Mouse (Mus musculus) stomach, embryonic 14.5 days (tissue): ENCODE results near the gene Sowahc. TPM values are rescaled to one million over a fixed set of nuclear protein-coding genes. Genes with fewer than 3 reads are reported as not detected.

ENCODE experiments used
- ATAC-seq: fragments of 200-750 bp; cut with Nextera tagmentation; 2 replicates; pipeline ENCODE4 v1.8.0; 2017; ENCODE audit warnings: low read depth, moderate TSS enrichment; ENCODE audit not compliant: insufficient number of reproducible peaks, insufficient read depth, low FRiP score
- H3K27ac ChIP-seq: fragments of 300-500 bp; sonication (generic); 2 replicates; pipeline ENCODE4 v1.5.1; 2014; ENCODE audit warnings: mild to moderate bottlenecking, low read length, moderate library complexity, mixed read lengths
- H3K27me3 ChIP-seq: fragments of 300-500 bp; sonication (generic); 2 replicates; pipeline ENCODE4 v1.6.1; 2014; ENCODE audit warnings: low read length, control low read depth, mixed read lengths; ENCODE audit not compliant: control insufficient read depth, insufficient read depth
- H3K36me3 ChIP-seq: fragments of 300-500 bp; sonication (generic); 2 replicates; pipeline ENCODE4 v1.6.1; 2014; ENCODE audit warnings: mild to moderate bottlenecking, control low read depth, low read length, moderate library complexity, mixed read lengths; ENCODE audit not compliant: control insufficient read depth, insufficient read depth
- H3K4me1 ChIP-seq: fragments of 300-500 bp; sonication (generic); 2 replicates; pipeline ENCODE4 v1.6.1; 2014; ENCODE audit warnings: low read length, control low read depth, mixed read lengths; ENCODE audit not compliant: control insufficient read depth, insufficient read depth
- H3K4me2 ChIP-seq: fragments of 300-500 bp; sonication (generic); replicated peaks from 2 replicates; pipeline ENCODE4 v1.6.1; 2014; ENCODE audit warnings: low read depth, low read length, control low read depth
- H3K4me3 ChIP-seq: fragments of 300-500 bp; sonication (generic); 2 replicates; pipeline ENCODE4 v1.5.1; 2014; ENCODE audit warnings: low read depth, low read length, control low read depth
- H3K9ac ChIP-seq: fragments of 300-500 bp; sonication (generic); replicated peaks from 2 replicates; pipeline ENCODE4 v1.6.1; 2014; ENCODE audit warnings: low read depth, mild to moderate bottlenecking, control low read depth, low read length, moderate library complexity, mixed read lengths
- H3K9me3 ChIP-seq: fragments of 300-500 bp; sonication (generic); 2 replicates; pipeline ENCODE4 v1.6.1; 2016; ENCODE audit warnings: low read depth, low read length, control low read depth; ENCODE audit not compliant: control insufficient read depth
- WGBS: fragments of 180-500 bp; shearing (Covaris S2); extraction: QIAGEN DNeasy Blood & Tissue Kit; methylation state at CpG from one replicate; pipeline ENCODE4 v1.1.7; 2014; 5-methylcytosine and 5-hydroxymethylcytosine counted together
- polyA plus RNA-seq: library from polyadenylated mRNA; unstranded; fragments of >200 nt; fragmentation: Nextera tagmentation; extraction: Ambion mirVana; gene quantifications from 2 replicates; pipeline ENCODE4 v1.2.1, GENCODE M21; 2014

The Sowahc gene
- polyA plus RNA-seq = 11.7 and 13.5 TPM in 2 replicates

- Histone ChIP-seq H3K4me2 (peak within 1 kb of the TSS; percentile 93), H3K4me1 (peaks cover 4% of the 10 kb centered on the region; the same call in 1 of the 2 replicates), H3K9me3 (no peaks in the 10 kb centered on the region), H3K9ac (peak within 1 kb of the TSS; percentile 77), H3K4me3 (peak within 1 kb of the TSS; percentile 85), H3K36me3 (no peaks in the 10 kb centered on the region), H3K27ac (peak within 1 kb of the TSS; percentile 91), H3K27me3 (no peaks in the 10 kb centered on the region)
- WGBS = under 1% methylated on average over 84 of the region's 84 CpGs
- ATAC-seq = peak; percentile 97
These were observed at the start of gene Sowahc, which contains the start of gene Sept10 for GRCm38 (mm10) chr10:59221473-59222270. Gene Sowahc, plus strand, starts transcription at chr10:59221953. Gene Sept10, minus strand, starts transcription at chr10:59221847.

DNA sequence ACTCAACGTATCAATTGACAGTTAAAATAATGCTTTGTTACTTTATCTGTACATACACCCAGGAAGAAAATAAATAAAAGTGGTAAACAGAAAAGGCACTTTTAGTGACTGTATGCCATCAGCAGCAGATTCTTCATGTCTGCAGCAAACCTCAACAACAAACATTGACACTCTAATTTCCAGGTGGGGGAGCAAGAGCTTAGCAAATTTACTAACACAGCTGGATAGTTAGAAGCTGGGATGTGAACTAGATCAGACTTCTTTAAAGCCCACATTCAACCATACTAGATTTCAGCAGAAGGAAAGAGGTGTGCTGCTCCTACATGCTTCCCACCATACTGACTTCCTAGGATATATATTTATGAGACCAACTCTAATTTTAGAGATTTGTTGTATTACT is 49.2 kb upstream of the Sowahc start:
- Histone ChIP-seq H3K4me1 (no peaks in the 10 kb centered on the region), H3K4me2 (no peak overlapping the region), H3K4me3 (no peak overlapping the region), H3K36me3 (peaks cover 3% of the 10 kb centered on the region), H3K27me3 (no peaks in the 10 kb centered on the region), H3K9ac (no peak overlapping the region), H3K27ac (no peak overlapping the region), H3K9me3 (no peaks in the 10 kb centered on the region)
- ATAC-seq = no peak
- WGBS = 83% methylated on average over 1 of the region's 1 CpGs

DNA sequence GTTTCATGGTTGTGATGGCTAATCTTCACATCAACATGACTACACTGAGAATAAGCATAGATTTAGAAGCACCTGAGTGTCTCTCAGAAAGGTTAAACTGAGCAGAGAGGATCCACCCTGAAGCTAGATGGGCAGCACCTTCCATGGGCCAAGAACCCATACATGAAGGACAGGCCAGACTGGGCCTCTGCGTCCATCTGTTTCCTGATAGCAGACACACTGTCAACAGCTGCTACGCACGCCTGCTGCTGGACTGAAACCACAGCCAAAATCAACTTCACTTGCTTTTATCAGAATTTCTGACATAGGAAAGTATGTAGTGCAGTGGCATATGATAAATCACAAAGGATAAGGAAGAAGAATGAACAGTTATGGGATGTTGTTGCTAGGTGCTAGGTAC is 42.1 kb upstream of the Sowahc start:
- WGBS = 54% methylated on average over 3 of the region's 3 CpGs

DNA sequence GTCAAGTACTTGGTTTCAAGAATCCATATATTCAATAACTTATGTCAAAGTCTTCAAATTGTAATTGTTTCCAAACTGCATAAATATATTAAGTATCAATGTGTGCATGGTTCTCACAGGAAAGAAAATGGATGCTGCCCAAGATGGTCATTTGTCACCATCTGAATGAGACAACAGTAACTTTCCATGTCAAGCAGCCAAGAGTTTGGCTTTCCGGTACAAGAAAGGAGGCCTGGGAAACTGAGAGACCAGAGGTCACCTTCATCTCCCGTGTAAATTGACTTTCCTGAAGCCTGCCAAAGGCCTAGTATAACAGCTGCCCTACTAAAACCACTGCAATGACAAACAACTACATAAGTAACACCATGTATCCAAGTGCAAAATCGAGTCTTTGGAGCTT is 39.4 kb upstream of the Sowahc start:
- Histone ChIP-seq H3K4me2 (no peak overlapping the region), H3K27me3 (no peaks in the 10 kb centered on the region), H3K9me3 (no peaks in the 10 kb centered on the region), H3K4me3 (no peak overlapping the region), H3K27ac (no peak overlapping the region), H3K4me1 (no peaks in the 10 kb centered on the region), H3K36me3 (no peaks in the 10 kb centered on the region), H3K9ac (no peak overlapping the region)
- no peak for ATAC-seq
- 64% methylated on average over 3 of the region's 3 CpGs for WGBS

More for the DNA sequence above, 42.1 kb upstream of the Sowahc start:
- no peak overlapping the region for H3K9ac ChIP-seq
- ATAC-seq = no peak
- H3K4me2 ChIP-seq = no peak overlapping the region
- no peak overlapping the region for H3K4me3 ChIP-seq
- peaks cover 3% of the 10 kb centered on the region for H3K36me3 ChIP-seq
- H3K4me1 ChIP-seq = no peaks in the 10 kb centered on the region
- no peaks in the 10 kb centered on the region for H3K9me3 ChIP-seq
- H3K27me3 ChIP-seq = no peaks in the 10 kb centered on the region
- no peak overlapping the region for H3K27ac ChIP-seq

DNA sequence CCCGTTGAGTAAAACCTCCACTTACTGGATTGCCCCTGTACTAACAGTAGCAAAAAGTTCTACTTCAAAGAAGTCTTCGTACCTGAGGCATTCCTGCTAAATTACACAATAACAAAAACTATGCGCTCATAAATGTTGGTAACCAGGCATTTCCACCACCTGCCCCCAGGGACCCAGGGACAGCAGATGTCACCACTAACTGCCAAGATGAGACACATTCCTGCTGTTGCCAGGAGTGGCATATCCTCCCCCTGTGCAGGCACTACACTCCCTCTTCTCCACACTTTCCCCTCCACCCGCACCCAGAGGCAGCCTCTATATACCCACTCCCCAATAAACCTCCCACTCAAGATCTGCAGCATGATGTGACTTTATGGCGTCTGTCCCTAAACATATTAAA is 26.9 kb upstream of the Sowahc start:
- 65% methylated on average over 5 of the region's 5 CpGs for WGBS
- no peak overlapping the region for H3K27ac ChIP-seq
- H3K9ac ChIP-seq = no peak overlapping the region
- no peaks in the 10 kb centered on the region for H3K4me1 ChIP-seq
- H3K4me2 ChIP-seq = no peak overlapping the region
- no peaks in the 10 kb centered on the region for H3K36me3 ChIP-seq
- no peak for ATAC-seq
- no peak overlapping the region for H3K4me3 ChIP-seq
- H3K27me3 ChIP-seq = no peaks in the 10 kb centered on the region
- no peaks in the 10 kb centered on the region for H3K9me3 ChIP-seq

DNA sequence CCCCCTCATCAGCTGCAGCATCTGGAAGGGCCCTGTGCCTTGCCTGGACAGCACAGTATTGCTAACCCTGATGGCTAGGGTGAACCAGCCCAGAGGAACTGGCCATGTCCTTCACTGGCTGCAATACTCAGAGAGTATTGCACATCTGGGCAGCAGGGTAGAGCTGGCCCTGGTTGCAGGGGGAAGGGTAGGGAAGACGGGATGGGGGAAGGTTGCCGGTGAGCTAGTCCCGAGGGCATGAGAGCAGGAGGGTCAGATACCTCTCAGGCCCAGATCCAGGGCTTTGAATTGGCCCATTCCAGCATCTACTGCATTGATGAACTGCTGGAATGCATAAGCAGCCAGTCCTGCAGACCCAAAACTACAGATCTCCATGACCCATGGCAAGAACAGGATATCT is 25.0 kb upstream of the Sowahc start:
- H3K4me2 ChIP-seq = no peak overlapping the region
- H3K36me3 ChIP-seq = no peaks in the 10 kb centered on the region
- no peaks in the 10 kb centered on the region for H3K9me3 ChIP-seq
- H3K4me3 ChIP-seq = no peak overlapping the region
- H3K27ac ChIP-seq = no peak overlapping the region
- no peaks in the 10 kb centered on the region for H3K4me1 ChIP-seq
- no peak for ATAC-seq
- no peaks in the 10 kb centered on the region for H3K27me3 ChIP-seq
- WGBS = 93% methylated on average over 3 of the region's 3 CpGs
- no peak overlapping the region for H3K9ac ChIP-seq

GRCm38 (mm10) chr10:59200011-59200410 is 21.7 kb upstream of the Sowahc start:
- Histone ChIP-seq H3K4me3 (no peak overlapping the region), H3K9ac (no peak overlapping the region), H3K36me3 (no peaks in the 10 kb centered on the region), H3K4me1 (no peaks in the 10 kb centered on the region), H3K9me3 (no peaks in the 10 kb centered on the region), H3K27ac (no peak overlapping the region), H3K4me2 (no peak overlapping the region), H3K27me3 (no peaks in the 10 kb centered on the region)
- no peak for ATAC-seq

- WGBS = under 1% methylated on average over 39 of the region's 39 CpGs
These were observed 805 bp upstream of the Sowahc start for GRCm38 (mm10) chr10:59220824-59221472.

More at GRCm38 (mm10) chr10:59220824-59221472, 805 bp upstream of the Sowahc start:
- H3K4me2 ChIP-seq = peak overlapping the region; percentile 57
- H3K36me3 ChIP-seq = no peaks in the 10 kb centered on the region
- no peak for ATAC-seq
- H3K4me3 ChIP-seq = peak overlapping the region; percentile 85
- peak overlapping the region; percentile 77 for H3K9ac ChIP-seq
- no peaks in the 10 kb centered on the region for H3K27me3 ChIP-seq
- peak overlapping the region; percentile 91 for H3K27ac ChIP-seq
- peaks cover 4% of the 10 kb centered on the region; the same call in 1 of the 2 replicates for H3K4me1 ChIP-seq
- H3K9me3 ChIP-seq = no peaks in the 10 kb centered on the region
